Mouse (Mus musculus) mouse trophoblast stem cell (cell line): ENCODE data around the gene Gstm3.

Experiments used
- in situ Hi-C, 2 experiments: fragments of 300-500 bp; cut with MseI, MboI; formaldehyde crosslinking; loops; 2 replicates in 1 of 2; 3 replicates in 1 of 2; pipeline ENCODE4 v1.15.1; 2025

Gene Gstm3

DNA sequence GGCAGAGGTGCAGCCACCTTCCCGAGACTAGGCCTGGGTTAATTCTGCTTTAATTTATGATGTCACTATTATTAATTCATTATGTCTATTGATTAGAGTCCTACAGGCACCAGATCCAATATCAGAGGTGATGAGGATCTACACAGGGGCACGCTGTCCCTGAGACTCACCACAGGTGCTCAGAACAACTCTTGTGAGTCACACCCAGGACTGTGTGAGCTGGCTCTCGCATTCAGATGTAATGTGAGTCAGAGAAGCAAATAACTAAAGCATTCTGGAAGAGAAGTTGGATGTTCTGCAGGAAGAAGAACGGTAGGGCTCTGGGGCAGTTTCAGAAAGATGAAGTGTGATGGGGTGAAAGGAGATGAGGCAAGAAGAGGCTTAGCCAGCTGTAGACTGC lies 39.8 kb downstream of the Gstm3 start:
- in situ Hi-C loops, result no loop called here

DNA sequence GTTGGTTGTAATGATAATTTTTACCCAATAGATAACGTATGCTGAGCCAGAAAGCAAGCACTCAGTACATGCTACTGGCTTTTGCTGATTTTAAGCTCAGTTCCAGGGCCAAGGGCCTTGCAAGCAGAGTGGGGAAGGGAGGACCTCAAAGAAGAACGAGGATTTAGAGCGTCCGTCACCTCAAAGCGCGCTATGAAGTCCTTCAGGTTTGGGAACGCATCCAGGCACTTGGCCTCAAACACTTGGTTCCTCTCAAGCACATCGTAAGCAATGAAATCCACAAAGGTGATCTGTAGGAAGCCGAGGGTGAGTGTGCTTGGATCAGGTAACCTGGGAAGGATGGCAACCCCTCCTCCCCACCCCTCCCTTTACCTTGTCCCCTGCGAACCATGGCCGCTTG lies 40.4 kb downstream of the Gstm3 start:
- in situ Hi-C loops, result no loop called here

DNA sequence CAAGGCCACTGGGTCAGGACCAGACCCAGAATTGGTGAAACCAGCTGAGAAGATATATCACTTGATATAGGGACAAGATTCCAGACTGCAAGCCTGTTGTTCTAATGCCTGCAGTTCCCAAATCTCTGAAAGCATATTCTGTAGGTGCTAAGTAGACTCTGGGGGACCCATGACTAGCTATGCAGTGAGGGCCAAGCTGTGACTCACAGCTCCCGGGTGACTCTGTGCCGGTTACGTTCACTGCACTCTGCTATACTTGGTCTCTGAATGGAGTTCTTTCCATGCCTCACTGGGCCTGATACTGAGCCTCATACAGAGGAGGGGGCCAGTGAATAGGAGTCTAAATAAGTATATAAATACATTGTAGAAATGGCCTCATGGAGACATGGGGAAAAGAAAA lies 41.2 kb downstream of the Gstm3 start:
- in situ Hi-C loops, result no loop called here

DNA sequence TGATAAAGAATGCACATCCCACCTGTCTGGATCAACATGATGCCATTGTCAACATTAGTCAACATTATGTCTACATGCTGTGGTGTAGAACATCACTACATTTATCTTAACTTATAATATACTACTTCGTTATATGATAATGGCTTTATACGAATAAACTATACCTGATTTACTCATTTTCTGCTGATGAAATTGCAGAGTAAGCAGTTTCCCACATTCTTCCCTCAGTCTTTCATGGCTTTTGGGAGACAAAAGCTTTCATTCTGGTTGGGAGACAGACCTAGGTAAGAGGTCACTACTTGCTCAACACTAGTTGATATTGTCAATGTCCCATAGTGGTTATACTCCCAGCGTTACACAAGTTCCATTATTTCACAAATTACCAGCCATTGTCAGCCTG lies 43.7 kb downstream of the Gstm3 start:
- in situ Hi-C loops, result no loop called here

DNA sequence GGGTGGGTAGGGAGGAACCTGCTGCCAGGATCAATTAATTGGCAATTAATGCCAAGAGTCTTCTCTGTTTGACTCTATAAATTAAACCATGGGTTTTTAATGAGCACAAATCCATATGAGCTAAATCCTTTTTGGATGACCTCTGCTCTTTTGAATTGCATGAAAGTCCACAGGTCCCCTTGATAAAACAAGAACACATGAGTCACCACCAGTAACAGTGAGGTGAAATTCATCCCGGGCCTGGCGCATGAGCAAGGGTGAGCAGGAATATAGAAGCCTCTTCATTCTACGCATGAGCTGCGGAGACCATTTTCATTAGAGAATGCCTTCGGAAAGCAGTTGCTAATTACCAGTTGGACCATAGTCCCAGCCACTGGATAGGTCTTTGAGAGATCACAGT lies 48.7 kb downstream of the Gstm3 start:
- in situ Hi-C loops, result no loop called here

DNA sequence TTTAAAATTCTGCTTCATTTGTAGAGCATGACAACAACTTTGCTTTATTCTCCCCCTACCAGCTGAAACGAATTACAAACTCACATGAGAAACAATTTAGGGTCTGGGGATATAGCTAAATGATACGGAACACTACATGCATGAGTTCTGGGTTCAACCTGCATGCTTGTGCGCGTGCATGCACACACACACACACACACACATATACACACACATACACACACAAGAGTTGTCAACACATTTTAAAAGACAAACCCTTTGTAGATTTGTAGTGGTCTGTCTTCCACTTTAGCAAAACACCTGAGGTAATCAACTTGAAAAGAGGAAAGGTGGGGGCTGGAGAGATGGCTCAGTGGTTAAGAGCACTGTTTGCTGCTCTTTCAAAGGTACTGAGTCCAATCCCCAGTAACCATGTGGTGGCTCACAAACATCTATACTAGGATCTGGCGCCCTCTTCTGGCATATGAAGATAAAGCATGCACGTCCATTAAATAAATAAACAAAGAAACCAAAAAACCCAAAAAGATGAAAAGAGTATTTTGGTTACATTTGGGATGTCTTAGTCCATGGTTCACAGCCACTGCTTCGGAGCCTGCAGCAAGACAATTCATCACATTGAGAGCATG lies 51.2 kb downstream of the Gstm3 start:
- in situ Hi-C loops, result loop anchor here in 1 of 2 experiments (5.0 kb wide), 1 partner anchor 46 kb away; no protein-coding TSS in a partner anchor

DNA sequence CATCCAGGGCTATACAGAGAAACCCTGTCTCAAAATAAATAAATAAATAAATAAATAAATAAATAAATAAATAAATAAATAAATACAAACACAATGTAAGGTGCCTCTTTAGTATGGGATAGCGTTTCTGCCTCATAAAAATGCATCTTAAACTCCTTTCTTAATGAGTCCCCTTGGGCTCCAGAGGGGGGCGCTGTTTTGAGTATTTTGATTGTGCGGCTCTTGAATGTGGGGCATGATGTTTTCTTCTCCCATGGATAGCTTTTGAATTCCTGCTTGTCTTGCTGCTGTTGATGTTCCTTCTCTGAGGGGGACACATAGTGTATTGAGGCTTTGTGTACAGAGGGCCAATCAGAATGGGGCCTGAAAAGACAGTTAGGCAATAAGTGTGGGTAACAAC lies 52.0 kb downstream of the Gstm3 start:
- in situ Hi-C loops, result loop anchor here in 1 of 2 experiments (5.0 kb wide), 1 partner anchor 45 kb away; no protein-coding TSS in a partner anchor

DNA sequence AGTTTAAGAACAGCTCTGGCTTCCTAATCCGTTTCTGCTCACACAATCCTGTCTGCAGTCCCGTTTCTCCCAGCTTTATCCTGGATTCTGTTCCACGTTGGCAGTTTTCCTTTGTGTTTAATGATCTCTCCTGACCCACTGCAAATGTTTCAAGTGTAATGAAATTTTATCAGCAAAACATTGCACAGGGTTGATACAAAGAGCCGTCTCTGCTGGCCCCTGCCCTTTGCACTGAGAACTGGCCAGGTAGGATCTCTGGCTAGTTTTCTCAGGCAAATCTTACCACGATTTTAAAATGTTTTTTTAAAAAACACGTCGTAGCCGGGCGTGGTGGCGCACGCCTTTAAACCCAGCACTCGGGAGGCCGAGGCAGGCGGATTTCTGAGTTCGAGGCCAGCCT lies 52.4 kb downstream of the Gstm3 start:
- in situ Hi-C loops, result loop anchor here in 1 of 2 experiments (5.0 kb wide), 1 partner anchor 44 kb away; no protein-coding TSS in a partner anchor
